Mouse (Mus musculus) left cerebral cortex, adult 8-10 months (tissue): ENCODE results near the gene Prr5. TPM values are rescaled to one million over a fixed set of nuclear protein-coding genes. Genes with fewer than 3 reads are reported as not detected.
A peak's percentile ranks its signal among the peaks of the same experiment; 100 is the strongest.

Experiments used
- DNase-seq, 2 experiments: peaks; one replicate each; pipeline ENCODE4 v3.0.0; 2022; ENCODE audit warnings: low spot score in 2 of 2
- total RNA-seq, 4 experiments: library from RNA; stranded (reverse); gene quantifications; 2 replicates each; pipeline ENCODE4 v1.2.4; 2022

Prr5 gene
- 10 to 100 TPM in 2 of 4 experiments, 1 to 10 TPM in 2; 9.1 to 13.9 (median 10.2) TPM for total RNA-seq

GRCm38 (mm10) chr15:84668938-84669747, at the start of gene Prr5:
TSS of gene Prr5 (plus strand) at chr15:84669620.
- no peak for DNase-seq

- no peak for DNase-seq
These were observed 49.4 kb upstream of the Prr5 start for GRCm38 (mm10) chr15:84620028-84620427.

GRCm38 (mm10) chr15:84621722-84622428, 47.5 kb upstream of the Prr5 start:
- DNase-seq, result peak in 1 of 2 experiments; percentile 63

GRCm38 (mm10) chr15:84624870-84625269, 44.5 kb upstream of the Prr5 start:
- DNase-seq, result no peak

GRCm38 (mm10) chr15:84625712-84626414, 43.6 kb upstream of the Prr5 start:
- no peak for DNase-seq

GRCm38 (mm10) chr15:84627308-84627707, 42.1 kb upstream of the Prr5 start:
- DNase-seq, result peak in 1 of 2 experiments; percentile 71

GRCm38 (mm10) chr15:84629680-84630079, 39.7 kb upstream of the Prr5 start:
- DNase-seq, result no peak

GRCm38 (mm10) chr15:84631560-84631959, 37.9 kb upstream of the Prr5 start:
- peak; percentile 31 to 56 for DNase-seq

GRCm38 (mm10) chr15:84634361-84634760, 35.1 kb upstream of the Prr5 start:
- DNase-seq, result no peak

- DNase-seq, result no peak
These were observed 31.0 kb upstream of the Prr5 start for GRCm38 (mm10) chr15:84638405-84638804.

- DNase-seq, result no peak
These were observed 30.4 kb upstream of the Prr5 start for GRCm38 (mm10) chr15:84639072-84639450.

- DNase-seq, result peak in 1 of 2 experiments; percentile 36
These were observed 29.8 kb upstream of the Prr5 start for GRCm38 (mm10) chr15:84639451-84640136.

GRCm38 (mm10) chr15:84640722-84641121, 28.7 kb upstream of the Prr5 start:
- DNase-seq, result peak in 1 of 2 experiments; percentile 21

- DNase-seq, result no peak
These were observed 28.3 kb upstream of the Prr5 start for GRCm38 (mm10) chr15:84641127-84641526.

- no peak for DNase-seq
These were observed 27.5 kb upstream of the Prr5 start for GRCm38 (mm10) chr15:84641948-84642347.

- DNase-seq, result no peak
These were observed 26.2 kb upstream of the Prr5 start for GRCm38 (mm10) chr15:84643178-84643577.

- no peak for DNase-seq
These were observed 17.9 kb upstream of the Prr5 start for GRCm38 (mm10) chr15:84651481-84651880.

GRCm38 (mm10) chr15:84653151-84653550, 16.3 kb upstream of the Prr5 start:
- no peak for DNase-seq

GRCm38 (mm10) chr15:84653979-84654966, 15.1 kb upstream of the Prr5 start:
- DNase-seq, result no peak

GRCm38 (mm10) chr15:84654975-84655374, 14.4 kb upstream of the Prr5 start:
- DNase-seq, result no peak
